ENCODE assay signal across 21 mouse cellular contexts in the genomic region with DNA sequence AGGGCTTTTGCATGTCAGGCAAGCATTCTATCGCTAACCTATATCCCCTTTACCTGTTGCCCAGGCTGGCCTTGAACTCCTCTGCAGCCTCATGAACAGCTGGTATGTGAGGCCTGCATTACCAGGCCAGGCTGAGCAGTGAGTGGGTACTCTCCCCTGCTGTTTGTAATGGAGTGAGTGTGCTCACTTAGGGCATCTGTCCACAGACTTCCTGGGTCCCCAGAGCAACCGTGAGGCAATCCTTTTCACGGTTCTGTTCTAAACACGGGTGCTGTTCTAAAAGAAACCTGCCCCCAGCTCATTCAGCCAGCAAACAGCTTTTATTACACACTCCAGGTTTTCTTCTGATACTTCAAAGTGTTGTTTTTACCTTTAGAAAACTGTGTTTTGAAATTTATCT. TPM values are rescaled to one million over a fixed set of nuclear protein-coding genes. Genes with fewer than 3 reads are reported as not detected.
DNase-seq lines count a peak whose midpoint lies in the region; ATAC-seq and TF ChIP-seq lines count a peak whose summit lies in the region.
"Had no signal": no experiment of that assay in that cellular context is flagged by ENCODE, and none has a peak within 500 bp of the region (broad histone marks: within the 10 kb centered on the region; RNA-seq: fewer than 3 reads in every experiment).

No protein-coding gene starts in this region.

- H3K27me3 ChIP-seq in heart, embryonic 11.5 days (ENCODE audit: control insufficient read depth, insufficient read depth, low read length), result no peaks in the 10 kb centered on the region
- H3K27me3 ChIP-seq in hindbrain, postnatal 0 days (ENCODE audit: insufficient read depth, low read length), result no peaks in the 10 kb centered on the region
- no peaks in the 10 kb centered on the region for H3K27me3 ChIP-seq in hindbrain, embryonic 12.5 days
- no peaks in the 10 kb centered on the region for H3K27me3 ChIP-seq in lung, postnatal 0 days (replicated peaks; ENCODE audit: insufficient read depth, low read length)
- H3K27me3 ChIP-seq: CH12.LX; embryonic facial prominence, embryonic 15.5 days; hindbrain, embryonic 15.5 days; neural tube, embryonic 15.5 days had no signal

- H3K4me1 ChIP-seq in heart, embryonic 11.5 days (ENCODE audit: control insufficient read depth, insufficient read depth, low read length), result peaks cover 33% of the 10 kb centered on the region
- no peaks in the 10 kb centered on the region for H3K4me1 ChIP-seq in hindbrain, postnatal 0 days (ENCODE audit: insufficient read depth, low read length)
- no peaks in the 10 kb centered on the region for H3K4me1 ChIP-seq in hindbrain, embryonic 12.5 days
- peaks cover 11% of the 10 kb centered on the region; the same call in 1 of the 2 replicates for H3K4me1 ChIP-seq in lung, postnatal 0 days (ENCODE audit: insufficient read depth, low read depth, low read length)
- H3K4me1 ChIP-seq: hindbrain, embryonic 15.5 days; neural tube, embryonic 15.5 days had no signal

- 78% methylated on average over 4 of the region's 4 CpGs for WGBS in heart, embryonic 11.5 days (ENCODE audit: insufficient replicate concordance)
- 70% methylated on average over 4 of the region's 4 CpGs for WGBS in hindbrain, postnatal 0 days
- WGBS in hindbrain, embryonic 12.5 days, result 95% methylated on average over 4 of the region's 4 CpGs
- 70% methylated on average over 4 of the region's 4 CpGs for WGBS in lung, postnatal 0 days

- no peak for ATAC-seq in heart, embryonic 11.5 days (replicated peaks; ENCODE audit: insufficient number of reproducible peaks, low FRiP score, low TSS enrichment)
- no peak for ATAC-seq in hindbrain, postnatal 0 days
- ATAC-seq in hindbrain, embryonic 12.5 days (ENCODE audit: low FRiP score), result no peak
- ATAC-seq in lung, postnatal 0 days, result peak; percentile 51
- ATAC-seq: forebrain, embryonic 16.5 days; midbrain, embryonic 16.5 days had no signal

- H3K4me2 ChIP-seq in heart, embryonic 11.5 days, result no peak overlapping the region
- H3K4me2 ChIP-seq in hindbrain, postnatal 0 days (ENCODE audit: low read depth, low read length), result no peak overlapping the region
- no peak overlapping the region for H3K4me2 ChIP-seq in hindbrain, embryonic 12.5 days (replicated peaks)
- H3K4me2 ChIP-seq in lung, postnatal 0 days (replicated peaks; ENCODE audit: low read depth, low read length), result no peak overlapping the region
- H3K4me2 ChIP-seq: embryonic facial prominence, embryonic 15.5 days; hindbrain, embryonic 15.5 days; neural tube, embryonic 15.5 days had no signal

- H3K27ac ChIP-seq in heart, embryonic 11.5 days (ENCODE audit: low read depth, low read length), result peak overlapping the region; percentile 71
- H3K27ac ChIP-seq in hindbrain, postnatal 0 days, result peak overlapping the region; percentile 32
- H3K27ac ChIP-seq in hindbrain, embryonic 12.5 days, result no peak overlapping the region
- H3K27ac ChIP-seq in lung, postnatal 0 days (ENCODE audit: low read length), result peak overlapping the region; percentile 80
- H3K27ac ChIP-seq: embryonic facial prominence, embryonic 15.5 days; hindbrain, embryonic 15.5 days; neural tube, embryonic 15.5 days had no signal

- peaks cover 12% of the 10 kb centered on the region for H3K36me3 ChIP-seq in heart, embryonic 11.5 days (ENCODE audit: control insufficient read depth, insufficient read depth, low read length)
- peaks cover 24% of the 10 kb centered on the region; the same call in 1 of the 2 replicates for H3K36me3 ChIP-seq in hindbrain, postnatal 0 days (ENCODE audit: insufficient read depth, low read length)
- peaks cover 33% of the 10 kb centered on the region for H3K36me3 ChIP-seq in hindbrain, embryonic 12.5 days
- H3K36me3 ChIP-seq in lung, postnatal 0 days (ENCODE audit: insufficient read depth, low read length), result peaks cover 11% of the 10 kb centered on the region; the same call in 1 of the 2 replicates

- no peaks in the 10 kb centered on the region for H3K9me3 ChIP-seq in heart, embryonic 11.5 days (replicated peaks; ENCODE audit: control insufficient read depth, low read length)
- H3K9me3 ChIP-seq in hindbrain, postnatal 0 days (ENCODE audit: low read length), result no peaks in the 10 kb centered on the region
- no peaks in the 10 kb centered on the region for H3K9me3 ChIP-seq in hindbrain, embryonic 12.5 days (replicated peaks)
- H3K9me3 ChIP-seq in lung, postnatal 0 days (ENCODE audit: low read length), result no peaks in the 10 kb centered on the region
- H3K9me3 ChIP-seq: embryonic facial prominence, embryonic 15.5 days; hindbrain, embryonic 15.5 days; neural tube, embryonic 15.5 days had no signal

- no peak overlapping the region for H3K4me3 ChIP-seq in heart, embryonic 11.5 days (ENCODE audit: low read depth, low read length)
- no peak overlapping the region for H3K4me3 ChIP-seq in hindbrain, postnatal 0 days (ENCODE audit: low read length)
- H3K4me3 ChIP-seq in hindbrain, embryonic 12.5 days, result no peak overlapping the region
- H3K4me3 ChIP-seq in lung, postnatal 0 days (ENCODE audit: low read depth, low read length), result no peak overlapping the region
- H3K4me3 ChIP-seq: embryonic facial prominence, embryonic 15.5 days; hindbrain, embryonic 15.5 days; neural tube, embryonic 15.5 days had no signal

- no peak for TF ChIP-seq EP300 in lung, postnatal 0 days (IDR thresholded peaks at IDR 0.05)

- no peak overlapping the region for H3K9ac ChIP-seq in heart, embryonic 11.5 days (ENCODE audit: low read depth, low read length)
- no peak overlapping the region for H3K9ac ChIP-seq in hindbrain, postnatal 0 days (replicated peaks; ENCODE audit: low read length)
- H3K9ac ChIP-seq in hindbrain, embryonic 12.5 days, result no peak overlapping the region
- no peak overlapping the region for H3K9ac ChIP-seq in lung, postnatal 0 days (replicated peaks; ENCODE audit: low read depth)
- H3K9ac ChIP-seq: embryonic facial prominence, embryonic 15.5 days; hindbrain, embryonic 15.5 days; neural tube, embryonic 15.5 days had no signal

- no peak for TF ChIP-seq CTCF in hindbrain, postnatal 0 days (IDR thresholded peaks at IDR 0.05; ENCODE audit: low read depth)
- TF ChIP-seq CTCF in lung, postnatal 0 days (IDR thresholded peaks at IDR 0.05), result no peak

- DNase-seq in heart, adult 9 months (ENCODE audit: low spot score in 2 of 2), result no peak
- no peak for DNase-seq in hindbrain, postnatal 0 days (ENCODE audit: low spot score)
- DNase-seq in lung, postnatal 0 days (ENCODE audit: low spot score), result peak; percentile 49
- DNase-seq in lung, postnatal 4 days, result no peak
- DNase-seq in frontal cortex, adult 2 months (ENCODE audit: extremely low spot score in 1 of 2, low spot score in 1 of 2), result no peak
- DNase-seq: cerebellum, adult 11-12 months; thymus, postnatal 4 days had no signal

RNA-seq across cellular contexts. Expression of a gene that starts 0.5 kb away (rescaled TPM):
- 0.44 TPM in 1 of 2 replicates, not detected in the other for polyA plus RNA-seq in heart, embryonic 11.5 days (2014; fragmentation: Nextera tagmentation; extraction: Ambion mirVana)
- not detected in 2 replicates for total RNA-seq in hindbrain, postnatal 0 days (2014; rRNA removed)
- not detected in 2 replicates for polyA plus RNA-seq in hindbrain, postnatal 0 days (2015; fragmentation: Nextera tagmentation; extraction: Ambion mirVana)
- not detected in 2 replicates for polyA plus RNA-seq in hindbrain, embryonic 12.5 days (2016; fragmentation: Nextera tagmentation; extraction: Ambion mirVana)
- polyA plus RNA-seq in lung, postnatal 0 days (2015; fragmentation: Nextera tagmentation; extraction: Ambion mirVana), result 0.62 TPM in 1 of 2 replicates, not detected in the other
- 0.04 TPM in 1 of 2 replicates, not detected in the other for polyA plus RNA-seq in frontal cortex, adult 2 months (2012; rRNA removed)
- total RNA-seq: adrenal gland, postnatal 25 days; left cerebral cortex, adult 8-10 months; MEL had no signal
- polyA plus RNA-seq: gonadal fat pad, adult 2 months; large intestine, adult 2 months; lung, adult 2 months had no signal

RNA-seq across cellular contexts. Expression of a gene that starts 2.0 kb away (rescaled TPM):
- 9.8 and 13.6 TPM in 2 replicates for polyA plus RNA-seq in heart, embryonic 11.5 days (2014; fragmentation: Nextera tagmentation; extraction: Ambion mirVana)
- total RNA-seq in hindbrain, postnatal 0 days (2014; rRNA removed), result 8.1 and 11.5 TPM in 2 replicates
- polyA plus RNA-seq in hindbrain, postnatal 0 days (2015; fragmentation: Nextera tagmentation; extraction: Ambion mirVana), result 11.2 and 12.7 TPM in 2 replicates
- 14.6 and 18.8 TPM in 2 replicates for polyA plus RNA-seq in hindbrain, embryonic 12.5 days (2016; fragmentation: Nextera tagmentation; extraction: Ambion mirVana)
- 6.2 and 10.5 TPM in 2 replicates for polyA plus RNA-seq in lung, postnatal 0 days (2015; fragmentation: Nextera tagmentation; extraction: Ambion mirVana)
- polyA plus RNA-seq in frontal cortex, adult 2 months (2012; rRNA removed), result 9.5 and 11.5 TPM in 2 replicates

RNA-seq across cellular contexts. Expression of a gene that starts 8.5 kb away (rescaled TPM):
- polyA plus RNA-seq in heart, embryonic 11.5 days (2014; fragmentation: Nextera tagmentation; extraction: Ambion mirVana), result 19.9 and 25.1 TPM in 2 replicates
- total RNA-seq in hindbrain, postnatal 0 days (2014; rRNA removed), result 38.1 and 55.1 TPM in 2 replicates
- 30.8 and 32.5 TPM in 2 replicates for polyA plus RNA-seq in hindbrain, postnatal 0 days (2015; fragmentation: Nextera tagmentation; extraction: Ambion mirVana)
- 17.8 and 18.8 TPM in 2 replicates for polyA plus RNA-seq in hindbrain, embryonic 12.5 days (2016; fragmentation: Nextera tagmentation; extraction: Ambion mirVana)
- 19.4 and 23.1 TPM in 2 replicates for polyA plus RNA-seq in lung, postnatal 0 days (2015; fragmentation: Nextera tagmentation; extraction: Ambion mirVana)
- 16.2 and 17.7 TPM in 2 replicates for polyA plus RNA-seq in frontal cortex, adult 2 months (2012; rRNA removed)

RNA-seq across cellular contexts. Expression of a gene that starts 19.4 kb away (rescaled TPM):
- polyA plus RNA-seq in heart, embryonic 11.5 days (2014; fragmentation: Nextera tagmentation; extraction: Ambion mirVana), result 0.96 and 2.1 TPM in 2 replicates
- 32.3 and 40.5 TPM in 2 replicates for total RNA-seq in hindbrain, postnatal 0 days (2014; rRNA removed)
- 14.4 and 14.7 TPM in 2 replicates for polyA plus RNA-seq in hindbrain, postnatal 0 days (2015; fragmentation: Nextera tagmentation; extraction: Ambion mirVana)
- polyA plus RNA-seq in hindbrain, embryonic 12.5 days (2016; fragmentation: Nextera tagmentation; extraction: Ambion mirVana), result 33.4 and 35.6 TPM in 2 replicates
- 11.7 and 15.0 TPM in 2 replicates for polyA plus RNA-seq in lung, postnatal 0 days (2015; fragmentation: Nextera tagmentation; extraction: Ambion mirVana)
- 12.3 and 12.7 TPM in 2 replicates for polyA plus RNA-seq in frontal cortex, adult 2 months (2012; rRNA removed)

RNA-seq across cellular contexts. Expression of a gene that starts 27.1 kb away (rescaled TPM):
- polyA plus RNA-seq in heart, embryonic 11.5 days (2014; fragmentation: Nextera tagmentation; extraction: Ambion mirVana), result 2.5 and 3.9 TPM in 2 replicates
- total RNA-seq in hindbrain, postnatal 0 days (2014; rRNA removed), result 28.4 and 35.9 TPM in 2 replicates
- polyA plus RNA-seq in hindbrain, postnatal 0 days (2015; fragmentation: Nextera tagmentation; extraction: Ambion mirVana), result 5.2 and 5.4 TPM in 2 replicates
- 4.5 and 4.6 TPM in 2 replicates for polyA plus RNA-seq in hindbrain, embryonic 12.5 days (2016; fragmentation: Nextera tagmentation; extraction: Ambion mirVana)
- 3.3 TPM in 2 replicates for polyA plus RNA-seq in lung, postnatal 0 days (2015; fragmentation: Nextera tagmentation; extraction: Ambion mirVana)
- 26.6 and 27.1 TPM in 2 replicates for polyA plus RNA-seq in frontal cortex, adult 2 months (2012; rRNA removed)
